Comparison of ENCODE assay signal across 8 mouse cellular contexts in the genomic region with DNA sequence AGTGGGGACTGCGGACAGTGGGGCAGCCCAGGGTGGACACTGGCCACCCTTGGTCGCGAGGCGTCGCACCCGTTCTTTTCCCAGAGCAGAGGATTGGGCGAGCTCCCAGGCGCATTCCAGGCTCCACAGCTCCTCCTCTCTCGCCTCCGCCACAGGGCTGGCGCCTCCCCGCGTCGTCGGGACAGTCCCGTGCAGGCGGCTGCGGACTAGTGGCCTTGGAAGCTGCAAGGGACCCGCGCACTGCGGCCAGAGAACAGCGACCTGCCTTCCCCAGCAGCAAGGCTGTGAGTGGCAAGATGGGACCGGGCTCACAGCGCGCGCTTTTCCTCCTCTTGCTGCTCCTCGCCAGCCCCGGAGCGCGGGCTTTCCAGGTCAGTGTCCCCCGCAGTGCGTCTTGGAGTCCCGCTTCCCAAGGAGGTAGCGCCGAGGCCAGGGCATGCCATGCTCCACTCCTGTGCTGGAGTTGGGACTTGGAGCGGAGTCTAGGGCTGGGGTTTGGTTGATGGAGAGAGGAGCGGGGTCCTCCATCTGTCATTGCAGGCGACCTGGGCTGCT. TPM values are rescaled to one million over a fixed set of nuclear protein-coding genes. Genes with fewer than 3 reads are reported as not detected.
DNase-seq lines count a peak whose midpoint lies in the region; ATAC-seq and TF ChIP-seq lines count a peak whose summit lies in the region.

No protein-coding gene starts in this region.

- peak; percentile 73 for ATAC-seq in forebrain, postnatal 0 days

- no peaks in the 10 kb centered on the region for H3K36me3 ChIP-seq in forebrain, postnatal 0 days (ENCODE audit: insufficient read depth)

- intact Hi-C loops in heart, postnatal 25 days (cut with DNase I), result no loop called here

- peak; percentile 19; the same call in 1 of the 2 replicates for TF ChIP-seq CTCF in cerebellum, adult 2 months (IDR thresholded peaks at IDR 0.05; ENCODE audit: borderline replicate concordance, insufficient read depth, low read depth, low read length)
- TF ChIP-seq CTCF in forebrain, postnatal 0 days (IDR thresholded peaks at IDR 0.05; ENCODE audit: low read depth), result peak; percentile 41

- TF ChIP-seq POLR2A in cerebellum, adult 2 months (IDR thresholded peaks at IDR 0.05; ENCODE audit: borderline replicate concordance, insufficient read depth, low read length), result no peak

- H3K9ac ChIP-seq in forebrain, postnatal 0 days, result peak overlapping the region; percentile 46

- DNase-seq in R1 (ENCODE audit: low read depth, low spot score), result peak; percentile 45
- DNase-seq in cerebellum, adult 2 months, result peak; percentile 53 to 59
- DNase-seq in forebrain, postnatal 0 days, result peak; percentile 41
- peak; percentile 31 for DNase-seq in heart, postnatal 25 days (ENCODE audit: low spot score)
- peak; percentile 82 to 87 for DNase-seq in kidney, postnatal 4 days
- DNase-seq in lung, postnatal 14 days, result peak; percentile 63
- DNase-seq in right cerebral cortex, postnatal 10 days (ENCODE audit: low spot score in 2 of 2), result peak; percentile 55 to 72
- DNase-seq in c-Kit-positive CD71-positive TER-119-positive erythroid progenitor cells, embryonic 14.5 days (ENCODE audit: low spot score), result no peak

- peak overlapping the region; percentile 97 for H3K4me2 ChIP-seq in forebrain, postnatal 0 days (ENCODE audit: low read depth)

- H3K4me1 ChIP-seq in cerebellum, adult 2 months (ENCODE audit: control insufficient read depth, insufficient read depth, low read length), result no peaks in the 10 kb centered on the region
- 0 out of 2 replicates have a peak, but pooled peaks cover 7% of the 10 kb centered on the region for H3K4me1 ChIP-seq in forebrain, postnatal 0 days (ENCODE audit: insufficient read depth)

- H3K9me3 ChIP-seq in forebrain, postnatal 0 days (ENCODE audit: low read length), result no peaks in the 10 kb centered on the region

- WGBS in cerebellum, adult 2 months, result 1% methylated on average over 38 of the region's 38 CpGs
- under 1% methylated on average over 36 of the region's 38 CpGs for WGBS in forebrain, postnatal 0 days

- H3K27me3 ChIP-seq in cerebellum, adult 2 months (ENCODE audit: control insufficient read depth, insufficient read depth, low read length), result no peaks in the 10 kb centered on the region
- H3K27me3 ChIP-seq in forebrain, postnatal 0 days (ENCODE audit: insufficient read depth, low read length), result no peaks in the 10 kb centered on the region

- H3K4me3 ChIP-seq in cerebellum, adult 2 months (replicated peaks; ENCODE audit: insufficient read depth, low read depth, low read length), result peak overlapping the region; percentile 50
- peak overlapping the region; percentile 49 for H3K4me3 ChIP-seq in forebrain, postnatal 0 days (ENCODE audit: low read depth, low read length)

- H3K27ac ChIP-seq in cerebellum, adult 2 months (ENCODE audit: insufficient read depth, low read length), result no peak overlapping the region
- no peak overlapping the region for H3K27ac ChIP-seq in forebrain, postnatal 0 days (ENCODE audit: low read depth, low read length)

RNA-seq across cellular contexts. Expression of a gene that starts 1.1 kb away (rescaled TPM):
- 3.4 and 3.6 TPM in 2 replicates for polyA plus RNA-seq in cerebellum, adult 2 months (2012; rRNA removed)
- 2.6 and 3.8 TPM in 2 replicates for total RNA-seq in forebrain, postnatal 0 days (2014; rRNA removed)
- polyA plus RNA-seq in forebrain, postnatal 0 days (2015; fragmentation: Nextera tagmentation; extraction: Ambion mirVana), result 2.3 and 2.6 TPM in 2 replicates
- under 1 TPM; 0.50 to 0.57 TPM for total RNA-seq in heart, postnatal 25 days (2021)

RNA-seq across cellular contexts. Expression of a gene that starts 45.9 kb away (rescaled TPM):
- polyA plus RNA-seq in cerebellum, adult 2 months (2012; rRNA removed), result 28.0 and 28.7 TPM in 2 replicates
- 28.9 and 40.7 TPM in 2 replicates for total RNA-seq in forebrain, postnatal 0 days (2014; rRNA removed)
- polyA plus RNA-seq in forebrain, postnatal 0 days (2015; fragmentation: Nextera tagmentation; extraction: Ambion mirVana), result 22.4 and 34.3 TPM in 2 replicates
- total RNA-seq in heart, postnatal 25 days (2021), result 10 to 100 TPM; 20.1 to 24.8 TPM
